Mouse (Mus musculus): Measurements from ENCODE around the gene D630045J12Rik. TPM values are rescaled to one million over a fixed set of nuclear protein-coding genes. Genes with fewer than 3 reads are reported as not detected.

D630045J12Rik gene
- polyA plus RNA-seq, 1 experiment from 2014 or later, result 16.9 TPM

GRCm38 (mm10) chr6:38123471-38124206 lies 130.2 kb downstream of the D630045J12Rik start:
- WGBS, result 76% methylated on average over 18 of the region's 18 CpGs
- Histone ChIP-seq H3K9me3 (no peaks in the 10 kb centered on the region), H3K36me3 (peaks cover 22% of the 10 kb centered on the region), H3K4me3 (no peak overlapping the region), H3K4me1 (replicated peaks) (no peaks in the 10 kb centered on the region), H3K27me3 (no peaks in the 10 kb centered on the region), H3K27ac (replicated peaks) (no peak overlapping the region), H3K4me2 (no peak overlapping the region), H3K9ac (no peak overlapping the region)
- no peak for ATAC-seq (ENCODE audit: low FRiP score, low read depth)

GRCm38 (mm10) chr6:38122791-38123190 lies 131.0 kb downstream of the D630045J12Rik start:
- H3K4me3 ChIP-seq, result no peak overlapping the region
- no peak for ATAC-seq (ENCODE audit: low FRiP score, low read depth)
- peaks cover 20% of the 10 kb centered on the region for H3K36me3 ChIP-seq
- H3K27ac ChIP-seq (replicated peaks), result no peak overlapping the region
- no peaks in the 10 kb centered on the region for H3K27me3 ChIP-seq
- H3K9me3 ChIP-seq, result no peaks in the 10 kb centered on the region
- WGBS, result 64% methylated on average over 6 of the region's 6 CpGs
- H3K4me1 ChIP-seq (replicated peaks), result no peaks in the 10 kb centered on the region
- H3K9ac ChIP-seq, result no peak overlapping the region
- no peak overlapping the region for H3K4me2 ChIP-seq

- Histone ChIP-seq H3K36me3 (peaks cover 10% of the 10 kb centered on the region), H3K27me3 (no peaks in the 10 kb centered on the region), H3K4me1 (replicated peaks) (no peaks in the 10 kb centered on the region), H3K9me3 (no peaks in the 10 kb centered on the region), H3K4me3 (no peak overlapping the region), H3K9ac (no peak overlapping the region), H3K4me2 (no peak overlapping the region), H3K27ac (replicated peaks) (no peak overlapping the region)
- no peak for ATAC-seq (ENCODE audit: low FRiP score, low read depth)
- 92% methylated on average over 5 of the region's 5 CpGs for WGBS
Measured at GRCm38 (mm10) chr6:38121843-38122242, 132.0 kb downstream of the D630045J12Rik start.

GRCm38 (mm10) chr6:38120681-38121371 lies 133.0 kb downstream of the D630045J12Rik start:
- H3K4me2 ChIP-seq, result no peak overlapping the region
- no peak overlapping the region for H3K27ac ChIP-seq (replicated peaks)
- ATAC-seq (ENCODE audit: low FRiP score, low read depth), result no peak
- no peak overlapping the region for H3K4me3 ChIP-seq
- H3K9me3 ChIP-seq, result no peaks in the 10 kb centered on the region
- H3K9ac ChIP-seq, result no peak overlapping the region
- 82% methylated on average over 9 of the region's 9 CpGs for WGBS
- no peaks in the 10 kb centered on the region for H3K4me1 ChIP-seq (replicated peaks)
- H3K36me3 ChIP-seq, result peaks cover under 1% of the 10 kb centered on the region; the same call in 1 of the 2 replicates
- H3K27me3 ChIP-seq, result no peaks in the 10 kb centered on the region

- Histone ChIP-seq H3K4me3 (no peak overlapping the region), H3K36me3 (no peaks in the 10 kb centered on the region), H3K27me3 (no peaks in the 10 kb centered on the region), H3K4me2 (no peak overlapping the region), H3K27ac (replicated peaks) (no peak overlapping the region), H3K9me3 (no peaks in the 10 kb centered on the region), H3K4me1 (replicated peaks) (no peaks in the 10 kb centered on the region), H3K9ac (no peak overlapping the region)
- WGBS, result 91% methylated on average over 6 of the region's 6 CpGs
- ATAC-seq (ENCODE audit: low FRiP score, low read depth), result no peak
Measured at GRCm38 (mm10) chr6:38118341-38118740, 135.5 kb downstream of the D630045J12Rik start.

- H3K9me3 ChIP-seq, result no peaks in the 10 kb centered on the region
- no peaks in the 10 kb centered on the region for H3K36me3 ChIP-seq
- no peak for ATAC-seq (ENCODE audit: low FRiP score, low read depth)
- H3K27me3 ChIP-seq, result no peaks in the 10 kb centered on the region
- H3K4me1 ChIP-seq (replicated peaks), result no peaks in the 10 kb centered on the region
- WGBS, result 72% methylated on average over 4 of the region's 4 CpGs
- H3K4me2 ChIP-seq, result no peak overlapping the region
- no peak overlapping the region for H3K4me3 ChIP-seq
- H3K27ac ChIP-seq (replicated peaks), result no peak overlapping the region
- H3K9ac ChIP-seq, result no peak overlapping the region
Measured at GRCm38 (mm10) chr6:38116107-38116770, 137.6 kb downstream of the D630045J12Rik start.

GRCm38 (mm10) chr6:38110859-38111258 lies 142.9 kb downstream of the D630045J12Rik start:
- H3K27me3 ChIP-seq, result no peaks in the 10 kb centered on the region
- no peak for ATAC-seq (ENCODE audit: low FRiP score, low read depth)
- 84% methylated on average over 9 of the region's 9 CpGs for WGBS
- no peaks in the 10 kb centered on the region for H3K36me3 ChIP-seq
- no peak overlapping the region for H3K4me2 ChIP-seq
- H3K27ac ChIP-seq (replicated peaks), result no peak overlapping the region
- no peaks in the 10 kb centered on the region for H3K9me3 ChIP-seq
- no peak overlapping the region for H3K4me3 ChIP-seq
- H3K9ac ChIP-seq, result no peak overlapping the region
- H3K4me1 ChIP-seq (replicated peaks), result no peaks in the 10 kb centered on the region

GRCm38 (mm10) chr6:38109871-38110270 lies 143.9 kb downstream of the D630045J12Rik start:
- Histone ChIP-seq H3K9me3 (no peaks in the 10 kb centered on the region), H3K36me3 (no peaks in the 10 kb centered on the region), H3K4me1 (replicated peaks) (no peaks in the 10 kb centered on the region), H3K4me3 (no peak overlapping the region), H3K4me2 (no peak overlapping the region; the same call in 1 of the 2 replicates), H3K27me3 (no peaks in the 10 kb centered on the region), H3K9ac (no peak overlapping the region), H3K27ac (replicated peaks) (no peak overlapping the region)
- WGBS, result 19% methylated on average over 9 of the region's 9 CpGs
- no peak for ATAC-seq (ENCODE audit: low FRiP score, low read depth)

- Histone ChIP-seq H3K36me3 (no peaks in the 10 kb centered on the region), H3K4me3 (no peak within 1 kb of the TSS), H3K27ac (replicated peaks) (no peak within 1 kb of the TSS), H3K27me3 (no peaks in the 10 kb centered on the region), H3K9me3 (no peaks in the 10 kb centered on the region), H3K4me2 (no peak within 1 kb of the TSS; the same call in 1 of the 2 replicates), H3K4me1 (replicated peaks) (no peaks in the 10 kb centered on the region), H3K9ac (no peak within 1 kb of the TSS)
- 33% methylated on average over 9 of the region's 9 CpGs for WGBS
- ATAC-seq (ENCODE audit: low FRiP score, low read depth), result no peak
Measured at GRCm38 (mm10) chr6:38109160-38109795, 144.5 kb downstream of the D630045J12Rik start, which contains the start of gene Tmem213. Gene Tmem213, plus strand, starts transcription at chr6:38109255.

GRCm38 (mm10) chr6:38108449-38108848 lies 145.4 kb downstream of the D630045J12Rik start:
- Histone ChIP-seq H3K9me3 (no peaks in the 10 kb centered on the region), H3K4me1 (replicated peaks) (no peaks in the 10 kb centered on the region), H3K27me3 (no peaks in the 10 kb centered on the region), H3K36me3 (no peaks in the 10 kb centered on the region), H3K9ac (no peak overlapping the region), H3K4me3 (no peak overlapping the region), H3K4me2 (no peak overlapping the region), H3K27ac (replicated peaks) (no peak overlapping the region)
- no peak for ATAC-seq (ENCODE audit: low FRiP score, low read depth)
- WGBS, result 97% methylated on average over 5 of the region's 5 CpGs

- Histone ChIP-seq H3K4me2 (no peak overlapping the region), H3K27ac (replicated peaks) (no peak overlapping the region), H3K9ac (no peak overlapping the region), H3K9me3 (no peaks in the 10 kb centered on the region), H3K36me3 (no peaks in the 10 kb centered on the region), H3K27me3 (no peaks in the 10 kb centered on the region), H3K4me3 (no peak overlapping the region), H3K4me1 (replicated peaks) (no peaks in the 10 kb centered on the region)
- ATAC-seq (ENCODE audit: low FRiP score, low read depth), result no peak
- WGBS, result 85% methylated on average over 9 of the region's 9 CpGs
Measured at GRCm38 (mm10) chr6:38105924-38106323, 147.9 kb downstream of the D630045J12Rik start.

GRCm38 (mm10) chr6:38103775-38104174 lies 150.0 kb downstream of the D630045J12Rik start:
- no peaks in the 10 kb centered on the region for H3K27me3 ChIP-seq
- WGBS, result 60% methylated on average over 6 of the region's 6 CpGs

More at GRCm38 (mm10) chr6:38103775-38104174, 150.0 kb downstream of the D630045J12Rik start:
- no peaks in the 10 kb centered on the region for H3K4me1 ChIP-seq (replicated peaks)
- H3K9me3 ChIP-seq, result no peaks in the 10 kb centered on the region
- H3K4me3 ChIP-seq, result no peak overlapping the region
- H3K36me3 ChIP-seq, result no peaks in the 10 kb centered on the region
- no peak overlapping the region for H3K4me2 ChIP-seq
- H3K9ac ChIP-seq, result no peak overlapping the region
- no peak for ATAC-seq (ENCODE audit: low FRiP score, low read depth)
- H3K27ac ChIP-seq (replicated peaks), result no peak overlapping the region
